Mouse (Mus musculus) forebrain, postnatal 0 days (tissue): ENCODE data around the gene Ell. TPM values are rescaled to one million over a fixed set of nuclear protein-coding genes. Genes with fewer than 3 reads are reported as not detected.

Experiments
- ATAC-seq: fragments of 200-750 bp; cut with Nextera tagmentation; 2 replicates; pipeline ENCODE4 v1.8.0; 2017; ENCODE audit warnings: mild to moderate bottlenecking, moderate library complexity
- DNase-seq: peaks from one replicate; pipeline ENCODE4 v3.0.0-alpha.2; 2015
- H3K27ac ChIP-seq: fragments of 300-500 bp; sonication (generic); 2 replicates; pipeline ENCODE4 v1.5.1; 2014; ENCODE audit warnings: low read depth, mild to moderate bottlenecking, antibody characterized with exemption, low read length, moderate library complexity, mixed read lengths
- H3K27me3 ChIP-seq: fragments of 300-500 bp; sonication (generic); 2 replicates; pipeline ENCODE4 v1.6.1; 2014; ENCODE audit warnings: mild to moderate bottlenecking, low read length, mixed read lengths; ENCODE audit not compliant: insufficient read depth
- H3K36me3 ChIP-seq: fragments of 300-500 bp; sonication (generic); 2 replicates; pipeline ENCODE4 v1.6.1; 2014; ENCODE audit warnings: mild to moderate bottlenecking, moderate library complexity; ENCODE audit not compliant: insufficient read depth
- H3K4me1 ChIP-seq: fragments of 300-500 bp; sonication (generic); 2 replicates; pipeline ENCODE4 v1.6.1; 2014; ENCODE audit warnings: antibody characterized with exemption; ENCODE audit not compliant: insufficient read depth
- H3K4me2 ChIP-seq: fragments of 300-500 bp; sonication (generic); 2 replicates; pipeline ENCODE4 v1.6.1; 2014; ENCODE audit warnings: low read depth, mild to moderate bottlenecking, moderate library complexity
- H3K4me3 ChIP-seq: fragments of 300-500 bp; sonication (generic); 2 replicates; pipeline ENCODE4 v1.5.1; 2014; ENCODE audit warnings: low read depth, low read length, mixed read lengths
- H3K9ac ChIP-seq: fragments of 300-500 bp; sonication (generic); 2 replicates; pipeline ENCODE4 v1.6.1; 2014; ENCODE audit warnings: mild to moderate bottlenecking
- H3K9me3 ChIP-seq: fragments of 300-500 bp; sonication (generic); 2 replicates; pipeline ENCODE4 v1.6.1; 2016; ENCODE audit warnings: low read length
- CTCF ChIP-seq: sonication (generic); IDR thresholded peaks from 2 replicates; pipeline ENCODE4 v1.5.1; 2016; ENCODE audit warnings: antibody characterized with exemption, control low read depth, low read depth
- WGBS: fragments of 180-500 bp; shearing (Covaris S2); extraction: QIAGEN DNeasy Blood & Tissue Kit; methylation state at CpG from one replicate; pipeline ENCODE4 v1.1.7; 2014; 5-methylcytosine and 5-hydroxymethylcytosine counted together
- polyA plus RNA-seq: library from polyadenylated mRNA; unstranded; fragments of >200 nt; fragmentation: Nextera tagmentation; extraction: Ambion mirVana; gene quantifications from 2 replicates; pipeline ENCODE4 v1.2.1, GENCODE M21; 2015
- total RNA-seq: library from RNA; depleted of rRNA; stranded (reverse); fragments of >200 nt; gene quantifications from 2 replicates; pipeline ENCODE4 v1.2.3, GENCODE M21; 2014

The Ell gene
- total and polyA plus RNA-seq, 2 experiments from 2014 or later: 11.0 to 16.2 TPM

GRCm38 (mm10) chr8:70615281-70615680, 76.0 kb downstream of the Ell start:
- TF ChIP-seq CTCF: no peak

DNA sequence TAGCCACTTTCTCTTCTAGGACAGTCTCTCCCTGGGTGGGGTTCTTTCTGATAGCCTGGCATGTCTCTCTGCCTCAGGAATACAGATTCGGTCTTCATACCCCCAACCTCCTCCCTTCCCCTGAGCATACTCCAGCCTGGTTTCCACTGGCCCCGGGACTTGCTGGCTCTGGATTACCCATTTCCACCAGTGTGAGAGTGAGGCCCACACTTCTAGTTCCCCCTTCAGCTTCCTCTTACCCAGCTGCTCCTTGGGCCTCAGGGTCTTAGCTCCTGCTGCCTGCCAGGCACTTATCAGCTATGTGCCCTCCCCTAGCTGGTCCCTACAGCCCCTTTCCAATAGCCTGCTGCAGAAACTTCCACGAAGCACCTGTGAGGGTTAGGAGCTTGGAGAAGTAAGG, 76.6 kb downstream of the Ell start, which contains the start of gene Lrrc25:
Gene Lrrc25, plus strand, starts transcription at position 262 of the 400 bp plus-strand sequence.
- H3K9ac ChIP-seq: no peak within 1 kb of the TSS
- WGBS: 95% methylated on average over 3 of the region's 3 CpGs
- H3K9me3 ChIP-seq: no peaks in the 10 kb centered on the region
- H3K4me2 ChIP-seq: no peak within 1 kb of the TSS
- no peaks in the 10 kb centered on the region for H3K36me3 ChIP-seq
- H3K4me3 ChIP-seq: no peak within 1 kb of the TSS
- H3K27me3 ChIP-seq: peaks cover 8% of the 10 kb centered on the region; the same call in 1 of the 2 replicates
- no peak for DNase-seq
- no peak within 1 kb of the TSS for H3K27ac ChIP-seq
- H3K4me1 ChIP-seq: peaks cover 7% of the 10 kb centered on the region; the same call in 1 of the 2 replicates
- no peak for TF ChIP-seq CTCF
- no peak for ATAC-seq

More at GRCm38 (mm10) chr8:70615281-70615680, 76.0 kb downstream of the Ell start:
- ATAC-seq: no peak
- Histone ChIP-seq H3K27ac (no peak overlapping the region), H3K27me3 (peaks cover 9% of the 10 kb centered on the region; the same call in 1 of the 2 replicates), H3K9ac (no peak overlapping the region), H3K4me1 (peaks cover 10% of the 10 kb centered on the region; the same call in 1 of the 2 replicates), H3K4me3 (no peak overlapping the region), H3K9me3 (no peaks in the 10 kb centered on the region), H3K4me2 (no peak overlapping the region), H3K36me3 (no peaks in the 10 kb centered on the region)
- 91% methylated on average over 8 of the region's 8 CpGs for WGBS
- no peak for DNase-seq

DNA sequence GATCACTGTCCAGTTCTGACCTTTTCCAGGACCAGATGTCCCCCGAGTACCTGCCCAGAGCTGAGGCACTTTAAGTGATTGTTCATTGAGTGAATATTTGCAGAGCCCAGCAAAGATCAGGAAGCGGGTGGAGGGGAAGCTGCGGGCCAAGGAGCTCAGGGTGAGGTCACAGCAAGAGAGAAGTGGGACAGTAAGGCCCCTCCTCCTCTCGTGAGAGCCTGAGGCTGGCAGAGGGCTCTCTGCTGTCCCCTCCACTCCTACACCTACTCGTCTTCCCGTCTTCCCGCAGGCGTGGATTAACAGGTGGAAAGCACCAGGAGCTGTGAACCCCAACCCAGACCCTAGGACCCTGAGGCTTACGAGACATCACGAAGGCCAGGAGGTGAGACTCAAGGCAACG, 77.4 kb downstream of the Ell start:
- H3K4me3 ChIP-seq: no peak overlapping the region
- ATAC-seq (no peak), DNase-seq (no peak)
- H3K27me3 ChIP-seq: peaks cover under 1% of the 10 kb centered on the region; the same call in 1 of the 2 replicates
- no peaks in the 10 kb centered on the region for H3K36me3 ChIP-seq
- no peaks in the 10 kb centered on the region for H3K9me3 ChIP-seq
- no peak overlapping the region for H3K4me2 ChIP-seq
- H3K9ac ChIP-seq: no peak overlapping the region
- no peak for TF ChIP-seq CTCF
- no peak overlapping the region for H3K27ac ChIP-seq
- H3K4me1 ChIP-seq: no peaks in the 10 kb centered on the region; the same call in 1 of the 2 replicates
- WGBS: 61% methylated on average over 11 of the region's 11 CpGs

- WGBS: 79% methylated on average over 11 of the region's 11 CpGs
- Histone ChIP-seq H3K27me3 (no peaks in the 10 kb centered on the region), H3K27ac (no peak overlapping the region), H3K4me1 (no peaks in the 10 kb centered on the region), H3K9ac (no peak overlapping the region), H3K4me3 (no peak overlapping the region), H3K9me3 (no peaks in the 10 kb centered on the region), H3K36me3 (no peaks in the 10 kb centered on the region), H3K4me2 (no peak overlapping the region)
- DNase-seq (no peak), ATAC-seq (no peak)
- no peak for TF ChIP-seq CTCF
Measured at GRCm38 (mm10) chr8:70617985-70618384, 78.7 kb downstream of the Ell start.

DNA sequence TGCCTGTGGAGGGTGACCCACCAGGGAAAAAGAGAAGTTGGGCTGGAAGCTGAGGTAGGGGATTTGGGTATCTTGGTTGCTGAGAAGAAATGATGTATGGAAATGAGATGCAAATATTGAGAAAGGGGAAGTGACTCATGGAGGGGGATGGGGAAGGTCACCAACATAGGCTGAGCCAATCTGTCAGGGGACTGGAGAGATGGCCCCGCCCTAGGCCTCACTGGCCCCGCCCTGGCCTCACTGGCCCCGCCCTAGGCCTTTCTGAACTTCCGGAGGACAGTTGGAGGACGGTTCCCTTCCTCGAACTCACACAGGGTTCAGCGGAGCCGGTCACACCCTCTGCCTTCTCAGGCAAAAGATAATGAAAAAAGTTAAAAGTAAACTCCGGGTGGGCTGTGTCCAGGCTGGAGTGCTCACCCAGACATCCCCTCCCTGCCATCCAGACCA, 79.7 kb downstream of the Ell start:
- ATAC-seq (no peak), DNase-seq (no peak)
- H3K27ac ChIP-seq: no peak overlapping the region
- no peaks in the 10 kb centered on the region for H3K36me3 ChIP-seq
- TF ChIP-seq CTCF: no peak
- 43% methylated on average over 9 of the region's 9 CpGs for WGBS
- no peaks in the 10 kb centered on the region for H3K4me1 ChIP-seq
- H3K9ac ChIP-seq: no peak overlapping the region
- no peaks in the 10 kb centered on the region for H3K27me3 ChIP-seq
- no peaks in the 10 kb centered on the region for H3K9me3 ChIP-seq
- H3K4me2 ChIP-seq: no peak overlapping the region
- no peak overlapping the region for H3K4me3 ChIP-seq

- H3K27me3 ChIP-seq: no peaks in the 10 kb centered on the region
- no peak overlapping the region for H3K4me3 ChIP-seq
- DNase-seq: no peak
- no peak for TF ChIP-seq CTCF
- no peaks in the 10 kb centered on the region for H3K4me1 ChIP-seq
- no peak overlapping the region for H3K27ac ChIP-seq
- no peaks in the 10 kb centered on the region for H3K36me3 ChIP-seq
- no peak overlapping the region for H3K4me2 ChIP-seq
- H3K9me3 ChIP-seq: no peaks in the 10 kb centered on the region
- WGBS: 71% methylated on average over 3 of the region's 3 CpGs
- ATAC-seq: no peak
- H3K9ac ChIP-seq: no peak overlapping the region
Measured at GRCm38 (mm10) chr8:70622220-70622619, 83.0 kb downstream of the Ell start.

DNA sequence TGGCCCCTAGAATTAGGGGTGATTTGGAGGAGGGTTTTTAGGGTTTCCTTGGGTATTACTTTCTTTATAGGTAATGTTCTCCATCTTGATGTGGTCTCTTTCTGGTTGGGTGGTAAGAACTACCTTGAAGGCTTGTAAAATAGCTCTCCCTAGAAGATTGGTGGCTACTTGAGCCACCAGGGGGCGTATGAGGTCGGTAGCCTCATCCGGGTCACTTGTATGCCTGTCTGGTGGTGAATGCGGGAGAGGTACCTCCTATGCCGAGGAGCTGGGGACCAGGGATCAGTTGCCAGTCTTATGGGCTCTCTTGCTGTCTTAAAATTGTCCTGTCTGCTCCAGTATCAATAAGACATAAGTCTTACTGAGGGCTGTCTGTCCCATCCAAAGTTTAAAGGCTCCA, 85.8 kb downstream of the Ell start:
- Histone ChIP-seq H3K9ac (no peak overlapping the region), H3K4me2 (no peak overlapping the region), H3K9me3 (no peaks in the 10 kb centered on the region), H3K4me1 (0 out of 2 replicates have a peak, but pooled peaks cover 3% of the 10 kb centered on the region), H3K27ac (no peak overlapping the region), H3K27me3 (no peaks in the 10 kb centered on the region), H3K4me3 (no peak overlapping the region), H3K36me3 (no peaks in the 10 kb centered on the region)
- WGBS: 11% methylated on average over 5 of the region's 5 CpGs
- peak; percentile 56 for TF ChIP-seq CTCF
- DNase-seq (peak; percentile 23), ATAC-seq (no peak)
